Mouse (Mus musculus): ENCODE data around the gene Rab6a. TPM values are rescaled to one million over a fixed set of nuclear protein-coding genes. Genes with fewer than 3 reads are reported as not detected.

The Rab6a gene
- total and polyA plus RNA-seq, 2 experiments from 2014 or later: 299 to 305 TPM

GRCm38 (mm10) chr7:100572061-100572460, 35.1 kb upstream of the Rab6a start:
- H3K4me3 ChIP-seq (ENCODE audit: low read depth, low read length): no peak overlapping the region
- H3K9me3 ChIP-seq (ENCODE audit: low read length): no peaks in the 10 kb centered on the region
- 84% methylated on average over 4 of the region's 4 CpGs for WGBS
- no peak overlapping the region for H3K9ac ChIP-seq
- H3K4me2 ChIP-seq (ENCODE audit: low read depth): no peak overlapping the region
- ATAC-seq (no peak), DNase-seq (no peak)
- H3K4me1 ChIP-seq (ENCODE audit: insufficient read depth): no peaks in the 10 kb centered on the region
- no peak overlapping the region for H3K27ac ChIP-seq (ENCODE audit: low read depth, low read length)
- TF ChIP-seq CTCF (IDR thresholded peaks at IDR 0.05; ENCODE audit: low read depth): no peak
- no peaks in the 10 kb centered on the region for H3K27me3 ChIP-seq (ENCODE audit: insufficient read depth, low read length)
- H3K36me3 ChIP-seq (ENCODE audit: insufficient read depth): no peaks in the 10 kb centered on the region

- Histone ChIP-seq H3K9me3 (ENCODE audit: low read length) (no peaks in the 10 kb centered on the region), H3K9ac (no peak overlapping the region), H3K4me2 (ENCODE audit: low read depth) (no peak overlapping the region), H3K27me3 (ENCODE audit: insufficient read depth, low read length) (no peaks in the 10 kb centered on the region), H3K36me3 (ENCODE audit: insufficient read depth) (no peaks in the 10 kb centered on the region), H3K4me3 (ENCODE audit: low read depth, low read length) (no peak overlapping the region), H3K27ac (ENCODE audit: low read depth, low read length) (no peak overlapping the region), H3K4me1 (ENCODE audit: insufficient read depth) (no peaks in the 10 kb centered on the region)
- no peak for DNase-seq
- 82% methylated on average over 4 of the region's 4 CpGs for WGBS
- ATAC-seq: no peak
- TF ChIP-seq CTCF (IDR thresholded peaks at IDR 0.05; ENCODE audit: low read depth): no peak
Observed at GRCm38 (mm10) chr7:100572704-100573103, 34.5 kb upstream of the Rab6a start.

GRCm38 (mm10) chr7:100578794-100579193, 28.4 kb upstream of the Rab6a start:
- no peak overlapping the region for H3K9ac ChIP-seq
- WGBS: 44% methylated on average over 2 of the region's 2 CpGs
- no peak for TF ChIP-seq CTCF (IDR thresholded peaks at IDR 0.05; ENCODE audit: low read depth)
- no peaks in the 10 kb centered on the region for H3K9me3 ChIP-seq (ENCODE audit: low read length)
- no peaks in the 10 kb centered on the region for H3K36me3 ChIP-seq (ENCODE audit: insufficient read depth)
- ATAC-seq: 0 out of 2 replicates have a peak, but pooled peaks have one; percentile 4
- H3K4me2 ChIP-seq (ENCODE audit: low read depth): no peak overlapping the region
- no peak overlapping the region for H3K27ac ChIP-seq (ENCODE audit: low read depth, low read length)
- peaks cover 5% of the 10 kb centered on the region for H3K4me1 ChIP-seq (ENCODE audit: insufficient read depth)
- DNase-seq: peak; percentile 6
- no peak overlapping the region for H3K4me3 ChIP-seq (ENCODE audit: low read depth, low read length)
- H3K27me3 ChIP-seq (ENCODE audit: insufficient read depth, low read length): no peaks in the 10 kb centered on the region

DNA sequence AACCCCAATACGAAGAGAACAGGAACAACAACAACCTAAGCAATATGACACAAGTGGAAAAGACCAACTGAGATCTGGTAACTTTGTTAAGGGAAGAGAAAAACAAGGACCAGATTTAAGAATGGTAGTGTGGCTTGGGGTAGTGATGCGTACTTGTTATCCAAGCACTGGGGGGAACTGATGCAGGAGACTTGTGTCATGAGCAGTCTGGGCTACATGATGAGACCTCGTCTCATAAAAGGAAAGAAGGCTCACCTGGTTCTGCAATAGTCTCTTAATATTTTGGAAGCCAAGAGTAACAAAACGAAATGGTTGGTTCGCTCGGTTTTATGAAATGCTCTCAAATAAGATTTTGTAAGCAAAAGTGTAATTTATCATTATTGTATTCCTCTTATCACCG, 25.0 kb upstream of the Rab6a start:
- DNase-seq: no peak
- WGBS: 36% methylated on average over 7 of the region's 7 CpGs

DNA sequence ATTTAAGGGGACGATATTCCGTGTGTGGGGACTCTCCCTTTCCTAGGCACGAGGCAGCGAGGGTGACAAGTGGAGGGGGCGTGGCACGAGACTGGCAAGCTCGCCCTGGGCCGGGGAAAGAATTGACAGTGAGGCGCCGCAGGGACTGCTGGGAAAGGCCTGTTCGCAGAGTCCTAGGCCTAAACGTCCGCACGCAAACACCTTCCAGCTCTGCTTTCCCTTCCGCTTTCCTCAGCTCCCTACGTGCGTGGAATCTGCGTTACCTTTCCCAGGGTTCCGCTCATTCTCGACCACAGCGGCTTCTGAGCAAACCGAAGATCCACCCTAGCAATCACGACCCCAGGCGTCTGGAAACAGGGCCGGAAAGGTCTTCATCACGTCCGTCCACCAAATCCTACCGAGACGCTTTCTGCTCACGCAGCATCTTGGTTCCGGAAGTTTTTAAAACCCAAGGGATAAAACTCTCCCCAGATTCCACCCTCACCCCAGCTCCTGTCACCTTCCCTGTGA, 24.4 kb upstream of the Rab6a start:
- Histone ChIP-seq H3K4me3 (ENCODE audit: low read depth, low read length) (peak overlapping the region; percentile 45), H3K36me3 (ENCODE audit: insufficient read depth) (no peaks in the 10 kb centered on the region), H3K4me2 (ENCODE audit: low read depth) (peak overlapping the region; percentile 57), H3K27ac (ENCODE audit: low read depth, low read length) (peak overlapping the region; percentile 91), H3K9me3 (ENCODE audit: low read length) (no peaks in the 10 kb centered on the region), H3K9ac (peak overlapping the region; percentile 78), H3K27me3 (ENCODE audit: insufficient read depth, low read length) (no peaks in the 10 kb centered on the region), H3K4me1 (ENCODE audit: insufficient read depth) (peaks cover 5% of the 10 kb centered on the region)
- ATAC-seq: peak; percentile 98
- DNase-seq: peak; percentile 96
- no peak for TF ChIP-seq CTCF (IDR thresholded peaks at IDR 0.05; ENCODE audit: low read depth)
- WGBS: under 1% methylated on average over 31 of the region's 31 CpGs

More for the DNA sequence above, 25.0 kb upstream of the Rab6a start:
- Histone ChIP-seq H3K27me3 (ENCODE audit: insufficient read depth, low read length) (no peaks in the 10 kb centered on the region), H3K9me3 (ENCODE audit: low read length) (no peaks in the 10 kb centered on the region), H3K36me3 (ENCODE audit: insufficient read depth) (no peaks in the 10 kb centered on the region), H3K4me3 (ENCODE audit: low read depth, low read length) (peak overlapping the region; percentile 45), H3K4me1 (ENCODE audit: insufficient read depth) (peaks cover 5% of the 10 kb centered on the region), H3K27ac (ENCODE audit: low read depth, low read length) (no peak overlapping the region), H3K9ac (peak overlapping the region; percentile 78), H3K4me2 (ENCODE audit: low read depth) (peak overlapping the region; percentile 57)
- no peak for ATAC-seq
- no peak for TF ChIP-seq CTCF (IDR thresholded peaks at IDR 0.05; ENCODE audit: low read depth)

DNA sequence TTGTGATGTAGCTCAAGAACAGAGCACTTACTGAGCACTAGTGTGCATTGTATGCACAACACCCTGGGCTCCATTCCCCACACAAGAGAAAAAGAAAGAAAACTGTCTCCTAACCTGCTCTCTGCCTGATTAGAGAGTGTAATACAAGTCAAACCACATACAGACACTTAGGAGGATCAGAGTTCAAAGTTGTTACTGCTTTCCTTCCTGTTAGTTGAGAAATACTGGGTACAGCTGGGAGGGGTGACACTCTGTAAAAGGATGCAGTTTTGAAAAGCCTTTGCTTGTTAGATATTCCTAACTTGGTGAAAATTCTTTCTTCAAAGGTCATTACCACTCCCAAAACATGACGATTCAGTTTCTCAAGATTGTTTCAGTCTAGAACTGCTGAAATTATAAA, 17.4 kb upstream of the Rab6a start:
- H3K4me1 ChIP-seq (ENCODE audit: insufficient read depth): no peaks in the 10 kb centered on the region

GRCm38 (mm10) chr7:100590504-100590844, 16.7 kb upstream of the Rab6a start:
- H3K27ac ChIP-seq (ENCODE audit: low read depth, low read length): peak overlapping the region; percentile 85
- WGBS: 33% methylated on average over 7 of the region's 7 CpGs
- H3K36me3 ChIP-seq (ENCODE audit: insufficient read depth): no peaks in the 10 kb centered on the region
- peak overlapping the region; percentile 58 for H3K4me2 ChIP-seq (ENCODE audit: low read depth)
- H3K27me3 ChIP-seq (ENCODE audit: insufficient read depth, low read length): no peaks in the 10 kb centered on the region
- ATAC-seq: no peak
- H3K9me3 ChIP-seq (ENCODE audit: low read length): no peaks in the 10 kb centered on the region
- peak; percentile 1 for DNase-seq
- H3K9ac ChIP-seq: peak overlapping the region; percentile 64
- no peaks in the 10 kb centered on the region for H3K4me1 ChIP-seq (ENCODE audit: insufficient read depth)
- H3K4me3 ChIP-seq (ENCODE audit: low read depth, low read length): peak overlapping the region; percentile 49
- TF ChIP-seq CTCF (IDR thresholded peaks at IDR 0.05; ENCODE audit: low read depth): no peak

More for the DNA sequence above, 17.4 kb upstream of the Rab6a start:
- DNase-seq (no peak), ATAC-seq (no peak)
- no peaks in the 10 kb centered on the region for H3K27me3 ChIP-seq (ENCODE audit: insufficient read depth, low read length)
- no peak overlapping the region for H3K27ac ChIP-seq (ENCODE audit: low read depth, low read length)
- no peak overlapping the region for H3K4me2 ChIP-seq (ENCODE audit: low read depth)
- no peak for TF ChIP-seq CTCF (IDR thresholded peaks at IDR 0.05; ENCODE audit: low read depth)
- no peaks in the 10 kb centered on the region for H3K36me3 ChIP-seq (ENCODE audit: insufficient read depth)
- no peak overlapping the region for H3K4me3 ChIP-seq (ENCODE audit: low read depth, low read length)
- H3K9me3 ChIP-seq (ENCODE audit: low read length): no peaks in the 10 kb centered on the region
- H3K9ac ChIP-seq: no peak overlapping the region
- 70% methylated on average over 1 of the region's 1 CpGs for whole genome bisulfite sequencing
